Mouse (Mus musculus) spleen, postnatal 36 days (tissue): ENCODE measurements at regions not wholly inside any gene's neighbourhood (a gene's known extent, or its start where the extent isn't known, plus 50 kb on each side); places are given as distances from the start of the nearest gene placed in this dataset.

Experiments used
- DNase-seq, 2 experiments: peaks; one replicate each; pipeline ENCODE4 v3.0.0; 2022; ENCODE audit warnings: low spot score in 2 of 2, mixed read lengths in 1 of 2

DNA sequence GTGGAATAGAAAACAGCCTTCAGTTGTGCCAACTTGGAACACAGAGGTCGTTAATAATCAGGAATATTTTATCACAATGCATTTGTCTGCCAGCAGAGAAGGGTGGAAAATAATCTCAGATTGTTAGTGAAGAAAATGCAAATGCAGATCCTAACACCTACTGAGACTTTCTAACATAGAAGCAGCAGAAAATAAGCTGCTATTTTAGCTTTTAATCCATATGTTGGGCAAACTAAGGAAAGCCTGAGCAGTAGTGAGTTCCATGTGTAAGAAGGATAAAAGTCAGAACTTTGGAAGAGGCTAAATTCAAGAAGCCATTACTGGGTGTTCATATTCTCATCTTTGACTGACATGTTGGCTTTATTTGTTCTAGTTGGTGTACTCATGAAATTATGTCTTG, 119.8 kb upstream of the Sphkap start:
- DNase-seq, result no peak

DNA sequence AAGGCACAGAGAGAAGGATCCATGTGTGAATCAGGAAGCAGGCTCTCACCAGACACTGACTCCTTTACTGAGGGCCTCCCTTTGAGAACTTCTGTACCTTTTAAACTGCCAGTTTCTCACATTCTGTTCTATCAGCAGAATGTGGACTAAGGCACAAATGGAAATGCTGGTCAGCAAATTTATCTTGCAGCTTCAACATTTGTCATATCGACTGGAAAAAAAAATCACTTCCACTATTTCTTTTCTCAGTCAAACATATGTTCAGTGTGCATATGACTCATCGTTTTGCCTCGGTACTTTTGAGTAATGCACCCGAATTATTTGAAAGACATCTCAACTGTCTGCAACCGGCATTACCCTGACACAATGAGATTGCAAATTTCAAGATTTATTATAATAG, 101.4 kb upstream of the Sphkap start:
- DNase-seq, result no peak

DNA sequence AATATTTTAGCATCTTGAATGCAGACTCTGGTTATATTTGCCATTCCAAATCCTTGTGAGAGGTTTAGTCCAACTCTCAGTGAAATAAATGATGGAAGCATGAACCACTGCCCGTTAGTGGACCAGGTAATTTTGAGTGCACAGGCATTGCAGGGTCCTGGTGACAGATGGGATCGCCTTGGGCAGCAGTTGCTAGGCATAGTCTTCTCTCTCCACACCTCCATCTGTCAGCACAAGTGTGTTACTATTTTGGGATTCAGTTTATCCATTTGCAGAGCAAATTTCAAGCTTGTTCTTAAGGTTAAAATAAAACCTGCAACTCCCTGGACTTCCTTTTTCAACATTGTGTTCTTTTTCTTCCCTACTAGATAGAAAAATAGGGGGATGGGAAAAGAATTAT, 97.4 kb upstream of the Sphkap start:
- no peak for DNase-seq

DNA sequence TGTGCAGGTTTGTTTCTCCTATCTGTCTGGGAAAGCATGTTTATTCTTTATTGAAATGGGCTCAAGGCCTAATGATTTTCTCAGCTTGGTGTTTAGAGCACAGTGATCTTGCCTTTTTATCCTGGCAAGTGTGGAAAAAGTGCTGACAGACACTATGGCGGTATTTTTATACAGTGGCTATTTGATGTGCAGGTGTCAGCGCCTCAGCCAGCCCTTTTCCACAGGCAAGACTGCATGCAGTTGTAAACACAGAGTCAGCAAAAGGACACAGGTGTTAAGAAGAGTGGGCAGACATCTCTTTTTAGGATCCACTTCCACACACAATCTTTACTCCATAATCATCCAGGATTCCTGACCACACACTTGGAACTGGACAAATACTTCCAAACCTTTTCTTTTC, 88.9 kb upstream of the Sphkap start:
- DNase-seq, result no peak

DNA sequence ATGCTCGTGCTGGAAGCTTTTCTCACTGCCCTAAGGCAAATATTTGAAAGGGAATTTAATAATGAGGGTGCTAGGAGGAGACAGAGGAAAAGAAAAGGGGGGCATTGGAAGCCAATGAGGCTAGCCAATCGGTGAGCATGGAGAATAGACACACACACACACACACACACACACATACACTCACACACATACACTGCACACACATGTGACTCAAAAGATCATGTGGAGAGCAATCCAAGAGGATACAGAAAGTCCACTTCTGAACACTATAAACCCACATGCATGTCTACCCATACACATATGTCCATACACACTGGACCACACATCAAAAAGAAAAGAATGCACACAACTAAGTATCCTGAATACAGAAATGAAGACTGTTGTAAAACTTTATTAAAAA, 88.4 kb upstream of the Sphkap start:
- no peak for DNase-seq

DNA sequence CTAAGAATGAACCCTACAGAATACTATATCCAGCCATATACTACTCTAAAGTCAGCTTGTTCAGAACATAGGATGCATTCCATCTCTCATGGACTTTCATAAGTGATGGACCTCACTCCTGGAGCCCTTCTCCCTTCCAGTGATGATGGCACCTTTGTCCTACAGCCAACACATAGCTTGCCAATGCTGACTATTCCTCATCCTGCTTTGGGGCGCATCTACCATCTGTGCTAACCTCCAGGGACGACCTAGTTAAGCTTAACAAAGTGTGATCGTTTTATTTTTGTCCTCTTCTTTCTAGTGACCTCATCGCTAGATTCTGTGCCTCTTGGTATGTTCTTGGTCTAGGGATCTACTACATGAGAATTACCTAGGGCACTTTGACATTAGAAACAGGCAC, 87.0 kb upstream of the Sphkap start:
- DNase-seq, result no peak

DNA sequence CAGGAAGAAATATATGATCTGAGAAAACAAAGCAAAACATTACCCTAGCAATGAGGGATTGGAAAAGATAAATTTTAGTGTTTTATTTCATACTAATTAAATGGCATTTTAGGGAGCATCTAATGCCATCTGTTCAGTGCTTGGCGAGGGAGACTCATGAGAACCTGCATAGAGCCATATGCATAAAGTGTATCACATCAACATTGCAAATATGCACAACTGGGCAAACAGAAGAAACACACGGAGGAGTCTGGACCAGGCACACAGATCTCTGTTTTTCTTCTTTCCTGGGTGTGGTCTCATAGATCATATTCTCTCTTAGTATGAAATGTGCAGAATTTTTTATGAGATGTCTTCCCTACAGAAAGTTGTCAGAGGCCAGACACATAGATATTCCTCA, 71.1 kb upstream of the Sphkap start:
- no peak for DNase-seq
